Mouse (Mus musculus) heart, adult 11 months (tissue): ENCODE data around the gene Tiam1.
A peak's percentile ranks its signal among the peaks of the same experiment; 100 is the strongest.

ENCODE experiments used
- DNase-seq: peaks from one replicate; pipeline ENCODE4 v3.0.0; 2022

Gene Tiam1

GRCm38 (mm10) chr16:89905730-89906305 lies 237.8 kb downstream of the Tiam1 start:
- no peak for DNase-seq

DNA sequence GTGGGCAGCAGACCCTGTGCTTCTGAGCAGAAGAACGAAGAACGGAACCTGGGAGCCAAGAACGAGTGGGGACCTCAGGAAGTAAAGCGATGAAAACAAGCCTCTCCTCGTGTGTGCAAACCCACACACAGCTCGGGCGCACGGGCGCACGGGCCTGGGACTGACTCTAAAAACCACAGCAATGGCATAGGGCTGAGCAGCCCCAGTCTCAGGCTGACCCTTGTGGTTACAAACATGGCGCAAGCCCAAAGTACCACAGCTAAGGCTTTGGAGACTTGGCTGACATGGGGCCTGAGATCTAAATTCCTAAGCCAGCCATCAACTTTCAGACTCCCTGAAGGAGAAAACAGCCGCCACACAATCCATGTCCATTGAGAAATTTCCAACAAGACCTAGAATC lies 239.4 kb downstream of the Tiam1 start:
- no peak for DNase-seq

DNA sequence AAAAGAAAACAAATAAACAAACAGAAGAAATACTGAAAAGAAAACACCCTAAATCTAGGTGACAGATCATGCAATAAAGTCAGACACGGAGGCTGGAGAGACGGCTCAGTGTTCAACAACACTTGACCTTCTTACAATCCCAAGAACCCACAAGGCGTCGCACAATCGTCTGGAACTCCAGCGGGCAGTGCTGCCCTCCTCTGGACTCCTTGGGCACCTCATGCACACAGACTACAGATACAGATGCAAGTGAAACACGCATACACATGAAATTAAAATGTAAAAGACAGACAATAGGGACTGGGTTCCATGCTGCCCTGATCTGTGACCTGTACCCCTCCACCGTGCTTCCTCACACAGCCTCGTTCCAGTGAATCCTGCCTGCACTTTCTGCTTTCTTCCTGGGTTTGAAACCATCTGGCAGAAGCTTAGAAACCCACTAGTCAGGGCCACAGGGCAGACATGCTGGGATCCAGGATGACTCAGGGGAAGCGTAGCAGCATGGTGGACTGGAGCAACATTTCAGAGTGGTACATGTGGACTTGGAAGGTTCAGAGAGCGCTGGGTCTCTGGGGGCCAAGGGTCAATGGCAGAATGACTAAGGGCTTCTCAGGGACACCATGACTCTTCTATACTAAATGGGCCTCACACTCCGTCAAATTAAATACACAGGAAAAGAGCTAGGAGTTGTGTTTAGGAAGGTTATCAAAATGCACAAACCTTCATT lies 240.8 kb downstream of the Tiam1 start:
- DNase-seq = no peak

DNA sequence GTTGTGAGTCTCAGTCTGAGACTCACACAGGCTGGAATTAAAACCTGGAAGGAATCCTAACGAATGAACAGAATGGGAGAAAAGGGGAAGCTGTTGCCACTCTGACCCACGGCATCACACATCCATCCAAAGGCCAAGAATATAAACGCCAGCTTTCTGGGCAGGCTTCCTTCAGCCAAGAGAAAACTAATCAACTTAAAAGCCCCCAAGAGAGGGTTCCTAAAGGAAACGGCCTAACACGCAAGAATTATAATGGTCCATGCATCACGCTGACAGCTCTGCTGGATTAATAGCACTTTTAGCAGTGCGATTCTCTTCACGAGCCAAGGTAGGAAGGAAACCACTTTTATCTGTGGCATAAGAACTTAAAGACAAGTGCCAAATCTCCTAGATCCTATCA lies 242.9 kb downstream of the Tiam1 start:
- no peak for DNase-seq

GRCm38 (mm10) chr16:89899192-89899591 lies 244.4 kb downstream of the Tiam1 start:
- DNase-seq = no peak

DNA sequence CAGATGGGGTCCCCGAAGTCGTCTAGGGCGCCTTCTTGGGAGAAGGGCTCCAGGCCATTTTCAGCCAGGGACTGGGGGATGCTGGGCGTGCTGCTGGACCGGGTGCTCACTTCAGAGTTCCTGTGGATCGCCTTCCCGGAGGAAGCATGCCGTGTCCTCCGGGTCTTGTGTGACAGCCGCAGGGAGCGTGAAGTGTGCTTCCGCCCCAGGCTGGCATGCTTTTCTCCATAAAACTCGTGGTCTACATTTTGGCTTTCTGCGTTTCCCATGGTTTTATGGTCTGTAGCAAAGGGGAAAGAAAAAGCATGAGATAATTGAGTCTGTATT lies 245.3 kb downstream of the Tiam1 start:
- no peak for DNase-seq

GRCm38 (mm10) chr16:89897547-89898298 lies 245.8 kb downstream of the Tiam1 start:
- peak; percentile 92 for DNase-seq

- DNase-seq = peak; percentile 96
Measured at GRCm38 (mm10) chr16:89896885-89897546, 246.6 kb downstream of the Tiam1 start.

DNA sequence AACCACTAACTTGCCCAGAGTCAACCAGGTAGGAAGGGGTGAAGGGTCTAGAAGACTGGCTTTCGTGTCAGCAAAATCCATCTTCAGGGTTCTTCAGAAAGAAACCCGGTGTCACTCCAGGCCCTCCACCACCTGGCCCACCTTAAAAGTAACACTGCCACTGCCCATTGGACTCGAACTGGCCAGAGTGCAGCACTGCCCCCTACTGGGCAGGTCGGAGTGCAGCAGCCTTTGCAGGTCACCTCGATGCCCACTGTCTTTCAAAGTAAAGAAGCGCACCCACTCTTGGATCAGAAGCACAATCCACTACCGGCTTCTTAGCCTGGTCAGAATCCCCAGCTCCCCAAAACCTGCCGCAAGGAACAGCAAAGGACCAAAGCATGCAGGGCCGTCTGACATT lies 247.2 kb downstream of the Tiam1 start:
- DNase-seq = no peak

DNA sequence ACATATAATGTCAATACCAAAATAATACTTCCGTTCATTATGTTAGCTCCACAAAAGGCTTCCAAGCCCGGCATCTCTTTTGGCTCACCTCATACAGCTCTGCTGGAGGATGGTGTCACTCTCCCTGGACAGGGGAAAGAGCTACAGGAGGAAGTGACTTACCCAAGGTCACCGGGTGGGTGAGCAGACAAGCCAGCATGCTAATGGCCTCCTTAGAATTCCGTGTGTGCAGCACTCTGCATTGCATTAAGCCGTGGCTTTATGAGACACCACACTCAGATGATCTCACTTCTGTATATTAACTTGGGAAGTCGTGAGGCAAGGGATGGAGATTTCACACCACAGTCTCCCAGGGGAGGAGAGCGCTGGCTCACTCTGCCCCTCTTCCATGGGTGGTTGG lies 248.3 kb downstream of the Tiam1 start:
- DNase-seq = no peak

- no peak for DNase-seq
Measured at GRCm38 (mm10) chr16:89894816-89895215, 248.8 kb downstream of the Tiam1 start.

DNA sequence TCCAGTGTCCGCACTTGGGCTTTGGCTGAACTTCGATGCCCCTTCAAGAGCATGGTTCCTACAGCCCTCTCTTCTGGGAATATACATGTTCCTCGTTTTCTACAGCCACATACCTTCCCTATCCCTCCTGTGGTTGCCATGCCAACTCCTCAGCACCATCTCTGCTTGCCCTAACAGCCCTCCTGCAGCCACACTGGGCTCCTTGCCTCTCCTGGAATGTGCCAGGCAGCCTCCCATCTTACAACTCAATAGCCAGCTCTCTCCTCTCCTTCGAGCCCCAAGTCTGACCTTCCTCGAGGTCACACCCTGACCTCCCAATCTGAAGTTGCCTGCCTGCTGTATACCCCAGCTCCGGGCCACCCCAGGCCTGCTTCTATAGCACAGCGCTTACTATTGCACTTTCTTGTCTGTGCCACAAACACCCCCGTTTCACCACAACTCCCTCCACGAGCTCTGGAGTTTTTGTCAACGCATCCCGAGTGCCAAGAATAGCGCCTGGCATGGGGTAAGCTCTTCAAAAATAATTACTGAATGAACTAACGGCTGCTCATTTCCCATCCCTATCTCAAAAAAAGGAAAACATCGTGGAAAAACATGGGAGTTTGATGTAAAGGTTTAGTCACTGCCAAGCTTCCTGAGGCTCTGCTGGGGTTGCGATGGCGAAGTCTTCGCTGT lies 252.9 kb downstream of the Tiam1 start:
- no peak for DNase-seq

DNA sequence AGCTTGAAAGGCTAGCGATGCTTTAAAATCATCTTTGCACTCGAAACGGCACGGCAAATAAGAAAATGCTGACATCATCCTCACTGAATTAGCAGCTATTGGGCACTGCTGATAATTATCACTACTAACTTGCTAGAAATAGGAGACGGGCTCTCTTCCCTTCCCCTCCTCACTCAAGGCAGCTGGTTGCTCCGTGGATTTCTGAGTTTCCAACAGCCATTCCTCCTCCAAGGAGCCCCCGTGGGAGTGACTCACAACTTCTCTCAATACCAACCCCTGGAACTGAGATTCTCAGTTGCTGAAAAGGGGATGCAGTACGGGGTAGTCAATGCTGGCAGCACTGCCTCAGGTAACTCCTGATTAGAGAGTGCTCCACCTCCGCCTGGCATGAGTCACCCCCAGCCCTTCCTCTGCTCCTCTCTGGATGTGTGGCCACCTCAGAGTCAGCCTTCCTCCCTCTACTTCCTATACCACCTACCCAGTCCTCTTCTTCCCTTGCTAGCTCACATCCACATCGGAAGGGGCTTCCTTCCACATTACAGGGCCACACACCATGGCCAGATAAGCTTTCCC lies 253.6 kb downstream of the Tiam1 start:
- no peak for DNase-seq

DNA sequence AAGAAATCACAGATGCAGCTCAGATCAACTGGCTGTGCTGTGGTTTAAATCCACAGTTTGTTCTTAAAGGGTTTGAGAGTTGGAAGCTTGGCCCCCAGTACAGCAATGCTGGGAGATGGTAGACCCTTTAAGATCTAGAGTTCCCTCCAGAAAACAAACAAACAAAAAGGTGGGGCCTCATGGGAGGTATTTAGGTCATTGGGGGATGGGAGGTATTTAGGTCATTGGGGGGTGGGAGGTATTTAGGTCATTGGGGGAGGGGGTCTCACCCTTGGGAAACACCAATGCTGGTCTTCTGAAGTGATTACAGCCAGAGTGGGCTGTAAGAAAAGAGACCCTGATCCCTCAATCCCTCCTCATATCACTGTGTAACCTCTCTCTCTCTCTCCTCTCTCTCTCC lies 257.0 kb downstream of the Tiam1 start:
- no peak for DNase-seq

DNA sequence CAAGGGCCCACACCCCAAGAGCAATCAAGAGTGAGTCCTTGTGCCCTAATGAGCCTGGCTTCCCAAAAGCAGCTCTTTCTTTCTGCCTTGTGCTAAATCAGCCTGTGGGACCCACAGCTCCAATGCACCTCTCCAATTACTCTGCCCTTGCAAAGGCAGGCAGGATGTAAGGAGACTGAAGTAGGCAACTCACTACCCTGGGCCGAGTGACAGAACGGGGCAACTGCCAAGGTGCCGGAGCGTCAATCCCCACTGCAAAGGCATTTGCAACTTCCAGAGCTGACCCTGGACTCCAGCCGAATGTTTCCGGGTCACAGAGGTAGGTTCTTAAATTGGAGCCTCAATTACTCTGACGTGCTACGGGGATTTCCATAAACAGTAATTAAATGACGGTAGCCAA lies 257.9 kb downstream of the Tiam1 start:
- no peak for DNase-seq

- no peak for DNase-seq
Measured at GRCm38 (mm10) chr16:89883897-89884296, 259.7 kb downstream of the Tiam1 start.

GRCm38 (mm10) chr16:89882477-89883234 lies 260.9 kb downstream of the Tiam1 start:
- no peak for DNase-seq

- no peak for DNase-seq
Measured at GRCm38 (mm10) chr16:89877206-89877605, 266.4 kb downstream of the Tiam1 start.

- no peak for DNase-seq
Measured at GRCm38 (mm10) chr16:89876079-89876478, 267.5 kb downstream of the Tiam1 start.

GRCm38 (mm10) chr16:89874012-89874704 lies 269.4 kb downstream of the Tiam1 start:
- DNase-seq = no peak
